Mouse (Mus musculus): ENCODE measurements around the gene Slc39a3.
"Not testable (repeated sequence)": the region's sequence is repeated elsewhere in the genome, so short reads cannot be mapped to it uniquely, and the experiment has no call there.

Gene Slc39a3

GRCm38 (mm10) chr10:81045246-81045645 lies 8.0 kb upstream of the Slc39a3 start:
- DNase-seq (ENCODE audit: low read depth, low spot score), result not testable (repeated sequence)

GRCm38 (mm10) chr10:81041458-81042175 lies 4.4 kb upstream of the Slc39a3 start:
- peak; percentile 76 for DNase-seq (ENCODE audit: low read depth, low spot score)

- peak; percentile 49 for DNase-seq (ENCODE audit: low read depth, low spot score)
Measured at GRCm38 (mm10) chr10:81036251-81036650, 975 bp downstream of the Slc39a3 start.

- DNase-seq (ENCODE audit: low read depth, low spot score), result no peak
Measured at GRCm38 (mm10) chr10:81033586-81033985, 3.6 kb downstream of the Slc39a3 start.

GRCm38 (mm10) chr10:81029031-81029430 lies 8.2 kb downstream of the Slc39a3 start:
- DNase-seq (ENCODE audit: low read depth, low spot score), result no peak

GRCm38 (mm10) chr10:81028219-81028618 lies 9.0 kb downstream of the Slc39a3 start:
- no peak for DNase-seq (ENCODE audit: low read depth, low spot score)

- no peak for DNase-seq (ENCODE audit: low read depth, low spot score)
Measured at GRCm38 (mm10) chr10:81027331-81027730, 9.9 kb downstream of the Slc39a3 start.

- DNase-seq (ENCODE audit: low read depth, low spot score), result no peak
Measured at GRCm38 (mm10) chr10:81026857-81027256, 10.4 kb downstream of the Slc39a3 start.

- no peak for DNase-seq (ENCODE audit: low read depth, low spot score)
Measured at GRCm38 (mm10) chr10:81025639-81026275, 11.5 kb downstream of the Slc39a3 start, which contains the start of gene Diras1. Gene Diras1, minus strand, starts transcription at chr10:81025662.

- no peak for DNase-seq (ENCODE audit: low read depth, low spot score)
Measured at GRCm38 (mm10) chr10:81025047-81025621, 12.1 kb downstream of the Slc39a3 start.

GRCm38 (mm10) chr10:81024346-81024937 lies 12.8 kb downstream of the Slc39a3 start:
- no peak for DNase-seq (ENCODE audit: low read depth, low spot score)

- no peak for DNase-seq (ENCODE audit: low read depth, low spot score)
Measured at GRCm38 (mm10) chr10:81022744-81023143, 14.5 kb downstream of the Slc39a3 start.

- no peak for DNase-seq (ENCODE audit: low read depth, low spot score)
Measured at GRCm38 (mm10) chr10:81021547-81022110, 15.6 kb downstream of the Slc39a3 start.

GRCm38 (mm10) chr10:81020207-81020606 lies 17.0 kb downstream of the Slc39a3 start:
- no peak for DNase-seq (ENCODE audit: low read depth, low spot score)

GRCm38 (mm10) chr10:81019687-81020086 lies 17.5 kb downstream of the Slc39a3 start:
- DNase-seq (ENCODE audit: low read depth, low spot score), result no peak

GRCm38 (mm10) chr10:81018326-81018725 lies 18.9 kb downstream of the Slc39a3 start:
- DNase-seq (ENCODE audit: low read depth, low spot score), result no peak

- peak; percentile 75 for DNase-seq (ENCODE audit: low read depth, low spot score)
Measured at GRCm38 (mm10) chr10:81016645-81017044, 20.6 kb downstream of the Slc39a3 start.

- DNase-seq (ENCODE audit: low read depth, low spot score), result no peak
Measured at GRCm38 (mm10) chr10:81015666-81016065, 21.6 kb downstream of the Slc39a3 start.

- DNase-seq (ENCODE audit: low read depth, low spot score), result peak; percentile 90
Measured at GRCm38 (mm10) chr10:81014393-81015384, 22.5 kb downstream of the Slc39a3 start, which contains the start of gene Gng7. Gene Gng7, minus strand, starts transcription at chr10:81014945.

GRCm38 (mm10) chr10:81010851-81011250 lies 26.4 kb downstream of the Slc39a3 start:
- no peak for DNase-seq (ENCODE audit: low read depth, low spot score)

- DNase-seq (ENCODE audit: low read depth, low spot score), result no peak
Measured at GRCm38 (mm10) chr10:81007240-81007639, 30.0 kb downstream of the Slc39a3 start.
